Mouse (Mus musculus) liver, embryonic 13.5 days (tissue): Measurements from ENCODE around the gene Gm49333. TPM values are rescaled to one million over a fixed set of nuclear protein-coding genes. Genes with fewer than 3 reads are reported as not detected.

Experiments
- ATAC-seq: fragments of 200-750 bp; cut with Nextera tagmentation; 2 replicates; pipeline ENCODE4 v1.8.0; 2017; ENCODE audit warnings: low read depth, mild to moderate bottlenecking, moderate number of reproducible peaks, moderate library complexity
- DNase-seq: peaks from one replicate; pipeline ENCODE4 v3.0.0; 2022
- H3K27ac ChIP-seq: fragments of 300-500 bp; sonication (generic); 2 replicates; pipeline ENCODE4 v1.5.1; 2015; ENCODE audit warnings: moderate library complexity, mild to moderate bottlenecking, inconsistent platforms
- H3K27me3 ChIP-seq: fragments of 300-500 bp; sonication (generic); 2 replicates; pipeline ENCODE4 v1.6.1; 2015; ENCODE audit warnings: mild to moderate bottlenecking, inconsistent platforms
- H3K36me3 ChIP-seq: fragments of 300-500 bp; sonication (generic); 2 replicates; pipeline ENCODE4 v1.6.1; 2015; ENCODE audit warnings: mild to moderate bottlenecking, inconsistent platforms
- H3K4me1 ChIP-seq: fragments of 300-500 bp; sonication (generic); replicated peaks from 2 replicates; pipeline ENCODE4 v1.6.1; 2015; ENCODE audit warnings: inconsistent platforms
- H3K4me2 ChIP-seq: fragments of 300-500 bp; sonication (generic); 2 replicates; pipeline ENCODE4 v1.6.1; 2015; ENCODE audit warnings: inconsistent platforms, mild to moderate bottlenecking, moderate library complexity
- H3K4me3 ChIP-seq: fragments of 300-500 bp; sonication (generic); replicated peaks from 2 replicates; pipeline ENCODE4 v1.5.1; 2015; ENCODE audit warnings: mild to moderate bottlenecking, inconsistent platforms
- H3K9ac ChIP-seq: fragments of 300-500 bp; sonication (generic); 2 replicates; pipeline ENCODE4 v1.6.1; 2015; ENCODE audit warnings: mild to moderate bottlenecking, inconsistent platforms
- H3K9me3 ChIP-seq: fragments of 300-500 bp; sonication (generic); replicated peaks from 2 replicates; pipeline ENCODE4 v1.6.1; 2016; ENCODE audit warnings: inconsistent platforms
- WGBS: fragments of 180-500 bp; shearing (Covaris S2); methylation state at CpG from one replicate; pipeline ENCODE4 v1.1.7; 2015; ENCODE audit not compliant: insufficient replicate concordance; 5-methylcytosine and 5-hydroxymethylcytosine counted together
- polyA plus RNA-seq: library from polyadenylated mRNA; unstranded; fragments of >200 nt; fragmentation: Nextera tagmentation; extraction: Ambion mirVana; gene quantifications from 2 replicates; pipeline ENCODE4 v1.2.1, GENCODE M21; 2015

The Gm49333 gene
- polyA plus RNA-seq, 1 experiment from 2014 or later = not detected

- no peaks in the 10 kb centered on the region for H3K9me3 ChIP-seq
- DNase-seq (no peak), ATAC-seq (no peak)
- peaks cover 42% of the 10 kb centered on the region for H3K4me1 ChIP-seq
- peak overlapping the region; percentile 98 for H3K4me3 ChIP-seq
- H3K27me3 ChIP-seq = no peaks in the 10 kb centered on the region
- WGBS = 21% methylated on average over 6 of the region's 6 CpGs
- H3K4me2 ChIP-seq = peak overlapping the region; percentile 83
- H3K36me3 ChIP-seq = peaks cover 29% of the 10 kb centered on the region
- H3K27ac ChIP-seq = peak overlapping the region; percentile 44; the same call in 1 of the 2 replicates
- H3K9ac ChIP-seq = peak overlapping the region; percentile 24; the same call in 1 of the 2 replicates
Observed at GRCm38 (mm10) chr16:20671886-20672285, 60.5 kb downstream of the Gm49333 start.

DNA sequence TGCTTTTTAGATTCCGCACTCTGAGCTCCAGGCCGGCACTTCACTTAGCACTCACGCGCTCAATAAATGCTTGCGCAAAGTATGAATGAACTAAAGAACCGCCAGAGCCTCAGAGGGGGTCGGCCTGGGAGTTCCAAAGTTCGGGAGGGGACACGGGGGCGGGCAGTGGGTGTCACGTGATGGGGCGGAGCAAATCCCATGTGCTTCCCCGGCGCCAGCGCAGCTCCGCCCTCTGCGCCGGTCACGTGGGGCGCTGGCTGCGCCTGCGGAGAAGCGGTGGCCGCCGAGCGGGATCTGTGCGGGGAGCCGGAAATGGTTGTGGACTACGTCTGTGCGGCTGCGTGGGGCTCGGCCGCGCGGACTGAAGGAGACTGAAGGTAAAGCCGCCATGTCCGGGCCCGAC is 61.1 kb downstream of the Gm49333 start:
- H3K9ac ChIP-seq = peak overlapping the region; percentile 96
- under 1% methylated on average over 38 of the region's 38 CpGs for WGBS
- H3K27me3 ChIP-seq = no peaks in the 10 kb centered on the region
- H3K4me3 ChIP-seq = peak overlapping the region; percentile 98
- peak; percentile 81 for ATAC-seq
- H3K4me1 ChIP-seq = peaks cover 47% of the 10 kb centered on the region
- H3K9me3 ChIP-seq = no peaks in the 10 kb centered on the region
- peak overlapping the region; percentile 95 for H3K27ac ChIP-seq
- DNase-seq = peak; percentile 91
- peaks cover 35% of the 10 kb centered on the region for H3K36me3 ChIP-seq
- peak overlapping the region; percentile 83 for H3K4me2 ChIP-seq

GRCm38 (mm10) chr16:20672965-20673705 is 61.7 kb downstream of the Gm49333 start:
- H3K9me3 ChIP-seq = no peaks in the 10 kb centered on the region
- H3K27ac ChIP-seq = peak overlapping the region; percentile 95
- ATAC-seq (peak; percentile 69), DNase-seq (peak; percentile 38)
- H3K4me1 ChIP-seq = peaks cover 54% of the 10 kb centered on the region
- peak overlapping the region; percentile 98 for H3K4me3 ChIP-seq
- H3K4me2 ChIP-seq = peak overlapping the region; percentile 83
- peaks cover 41% of the 10 kb centered on the region for H3K36me3 ChIP-seq
- H3K9ac ChIP-seq = peak overlapping the region; percentile 96
- H3K27me3 ChIP-seq = no peaks in the 10 kb centered on the region
- WGBS = under 1% methylated on average over 61 of the region's 78 CpGs

- peak overlapping the region; percentile 96 for H3K9ac ChIP-seq
- H3K4me3 ChIP-seq = peak overlapping the region; percentile 98
- H3K4me1 ChIP-seq = peaks cover 60% of the 10 kb centered on the region
- DNase-seq = peak; percentile 75
- 3% methylated on average over 14 of the region's 14 CpGs for WGBS
- peak; percentile 78 for ATAC-seq
- peaks cover 48% of the 10 kb centered on the region for H3K36me3 ChIP-seq
- peak overlapping the region; percentile 95 for H3K27ac ChIP-seq
- H3K4me2 ChIP-seq = peak overlapping the region; percentile 83
- no peaks in the 10 kb centered on the region for H3K9me3 ChIP-seq
- no peaks in the 10 kb centered on the region for H3K27me3 ChIP-seq
Observed at GRCm38 (mm10) chr16:20673706-20674303, 62.4 kb downstream of the Gm49333 start.

- 84% methylated on average over 6 of the region's 6 CpGs for WGBS
Observed at GRCm38 (mm10) chr16:20675213-20675612, 63.8 kb downstream of the Gm49333 start.

DNA sequence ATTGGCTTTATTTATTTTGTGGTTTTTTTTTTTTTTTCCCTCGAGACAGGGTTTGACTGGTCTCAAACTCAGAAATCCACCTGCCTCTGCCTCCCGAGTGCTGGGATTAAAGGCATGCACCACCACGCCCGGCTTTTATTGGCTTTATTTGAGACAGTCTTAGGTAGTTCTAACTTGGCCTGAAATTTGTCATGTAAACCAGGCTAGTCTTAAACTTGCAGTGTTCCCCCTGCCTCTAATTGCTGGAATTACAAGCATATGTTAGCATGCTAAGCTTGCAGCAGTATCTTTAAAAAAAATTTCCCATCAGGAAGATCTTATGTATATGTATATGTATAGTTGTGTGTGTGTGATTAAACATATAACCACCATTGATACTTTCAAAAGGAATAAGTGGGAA is 65.3 kb downstream of the Gm49333 start:
- WGBS = 75% methylated on average over 4 of the region's 4 CpGs
- ATAC-seq = no peak
- Histone ChIP-seq H3K4me2 (no peak overlapping the region), H3K36me3 (peaks cover 77% of the 10 kb centered on the region), H3K9me3 (no peaks in the 10 kb centered on the region), H3K4me3 (no peak overlapping the region), H3K27me3 (no peaks in the 10 kb centered on the region), H3K9ac (no peak overlapping the region), H3K27ac (no peak overlapping the region), H3K4me1 (peaks cover 64% of the 10 kb centered on the region)
- DNase-seq = no peak

More at GRCm38 (mm10) chr16:20675213-20675612, 63.8 kb downstream of the Gm49333 start:
- Histone ChIP-seq H3K4me1 (peaks cover 66% of the 10 kb centered on the region), H3K4me3 (peak overlapping the region; percentile 98), H3K4me2 (peak overlapping the region; percentile 83), H3K9ac (peak overlapping the region; percentile 96; the same call in 1 of the 2 replicates), H3K27me3 (no peaks in the 10 kb centered on the region), H3K9me3 (no peaks in the 10 kb centered on the region), H3K36me3 (peaks cover 62% of the 10 kb centered on the region), H3K27ac (peak overlapping the region; percentile 95)
- ATAC-seq (no peak), DNase-seq (no peak)

GRCm38 (mm10) chr16:20677380-20677779 is 66.0 kb downstream of the Gm49333 start:
- Histone ChIP-seq H3K9me3 (no peaks in the 10 kb centered on the region), H3K36me3 (peaks cover 84% of the 10 kb centered on the region), H3K4me1 (peaks cover 58% of the 10 kb centered on the region), H3K27ac (peak overlapping the region; percentile 72), H3K4me3 (no peak overlapping the region), H3K4me2 (no peak overlapping the region), H3K27me3 (no peaks in the 10 kb centered on the region), H3K9ac (peak overlapping the region; percentile 48)
- DNase-seq = no peak
- ATAC-seq = no peak
- WGBS = 78% methylated on average over 5 of the region's 5 CpGs

- Histone ChIP-seq H3K9me3 (no peaks in the 10 kb centered on the region), H3K9ac (peak overlapping the region; percentile 48; the same call in 1 of the 2 replicates), H3K4me1 (peaks cover 58% of the 10 kb centered on the region), H3K27ac (peak overlapping the region; percentile 72), H3K4me3 (no peak overlapping the region), H3K4me2 (no peak overlapping the region), H3K36me3 (peaks cover 91% of the 10 kb centered on the region), H3K27me3 (no peaks in the 10 kb centered on the region)
- DNase-seq = no peak
- peak; percentile 54; the same call in 1 of the 2 replicates for ATAC-seq
- 70% methylated on average over 10 of the region's 10 CpGs for WGBS
Observed at GRCm38 (mm10) chr16:20677974-20678675, 66.7 kb downstream of the Gm49333 start.

DNA sequence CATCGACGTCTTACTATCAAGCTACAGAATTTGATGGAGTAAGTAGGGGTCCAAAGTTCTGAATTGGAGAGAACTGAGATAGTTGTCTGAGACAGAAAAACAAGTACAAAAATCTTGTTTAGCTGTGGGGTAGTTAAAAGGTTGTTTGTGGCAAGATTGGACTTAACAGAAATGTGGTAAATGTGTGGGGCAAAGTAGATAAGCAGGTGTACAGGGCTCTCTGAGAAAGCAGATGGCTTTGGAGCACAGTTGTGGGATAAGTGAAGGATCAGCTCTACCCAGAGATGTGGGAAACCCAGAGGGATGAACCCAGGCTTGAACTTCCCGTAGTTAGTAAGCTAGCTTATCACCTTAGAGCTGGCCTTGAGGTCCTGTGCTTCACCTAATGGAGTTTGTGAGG is 79.4 kb downstream of the Gm49333 start:
- WGBS = 63% methylated on average over 3 of the region's 3 CpGs
- no peak overlapping the region for H3K4me3 ChIP-seq
- no peak for ATAC-seq

GRCm38 (mm10) chr16:20691617-20692016 is 80.2 kb downstream of the Gm49333 start:
- H3K4me1 ChIP-seq = peaks cover 74% of the 10 kb centered on the region
- no peak for ATAC-seq
- H3K4me2 ChIP-seq = no peak overlapping the region
- no peak overlapping the region for H3K9ac ChIP-seq
- H3K27me3 ChIP-seq = peaks cover 32% of the 10 kb centered on the region
- no peak overlapping the region for H3K4me3 ChIP-seq
- WGBS = 91% methylated on average over 1 of the region's 1 CpGs
- H3K36me3 ChIP-seq = peaks cover 60% of the 10 kb centered on the region
- no peak for DNase-seq
- H3K9me3 ChIP-seq = no peaks in the 10 kb centered on the region
- no peak overlapping the region for H3K27ac ChIP-seq

More for the DNA sequence above, 79.4 kb downstream of the Gm49333 start:
- DNase-seq = no peak
- Histone ChIP-seq H3K36me3 (peaks cover 68% of the 10 kb centered on the region), H3K9ac (no peak overlapping the region), H3K4me2 (no peak overlapping the region), H3K9me3 (no peaks in the 10 kb centered on the region), H3K4me1 (peaks cover 68% of the 10 kb centered on the region), H3K27ac (0 out of 2 replicates have a peak overlapping the region, but pooled peaks have one; percentile 23), H3K27me3 (peaks cover 24% of the 10 kb centered on the region)
